Mouse (Mus musculus) brain, embryonic 14.5 days (tissue): Measurements from ENCODE around the gene Sfmbt1.

ENCODE experiments used
- CTCF ChIP-seq: fragments of 200-500 bp; IDR thresholded peaks from 2 replicates; pipeline ENCODE4 v1.5.1; 2012; ENCODE audit warnings: inconsistent platforms, mild to moderate bottlenecking, moderate library complexity, borderline replicate concordance; ENCODE audit not compliant: insufficient read depth, insufficient read length; ENCODE audit errors: extremely low read depth
- POLR2A ChIP-seq: fragments of 200-500 bp; IDR thresholded peaks from 2 replicates; pipeline ENCODE4 v1.6.1; 2012; ENCODE audit warnings: mild to moderate bottlenecking, inconsistent platforms, borderline replicate concordance; ENCODE audit not compliant: poor library complexity, insufficient read depth, insufficient read length, severe bottlenecking; ENCODE audit errors: extremely low read depth

DNA sequence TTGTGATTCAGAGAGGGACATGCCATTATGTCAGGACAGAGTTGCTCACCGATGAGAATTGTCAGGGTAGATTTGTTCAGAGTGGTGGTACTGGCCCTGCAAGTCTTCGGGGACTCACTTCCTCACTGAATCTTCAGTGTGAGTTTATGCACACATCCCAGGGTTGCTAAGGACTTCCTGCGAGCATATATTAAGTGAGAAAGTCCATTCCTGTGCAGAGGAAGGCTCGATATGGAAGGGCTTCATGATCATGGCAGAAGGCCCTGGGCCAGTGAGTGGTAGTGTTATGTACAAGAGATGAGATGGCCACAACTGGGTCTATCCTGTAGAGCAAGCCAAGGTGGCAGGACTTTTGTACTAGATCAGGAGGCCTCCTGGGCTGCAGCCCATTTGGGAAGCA is 112.8 kb downstream of the Sfmbt1 start:
- TF ChIP-seq POLR2A: no peak
- no peak for TF ChIP-seq CTCF
